Mouse (Mus musculus): Measurements from ENCODE around the gene Dhh. TPM values are rescaled to one million over a fixed set of nuclear protein-coding genes. Genes with fewer than 3 reads are reported as not detected.
"Not testable (repeated sequence)": the region's sequence is repeated elsewhere in the genome, so short reads cannot be mapped to it uniquely, and the experiment has no call there.

Dhh gene
- polyA plus RNA-seq, 1 experiment from 2014 or later = 1.1 TPM

- Histone ChIP-seq H3K9ac (no peak overlapping the region), H3K27me3 (replicated peaks) (no peaks in the 10 kb centered on the region), H3K9me3 (no peaks in the 10 kb centered on the region), H3K4me2 (replicated peaks) (0 out of 2 replicates have a peak overlapping the region, but pooled peaks have one; percentile 26), H3K27ac (no peak overlapping the region), H3K36me3 (peaks cover 7% of the 10 kb centered on the region), H3K4me1 (replicated peaks) (peaks cover 3% of the 10 kb centered on the region; the same call in 1 of the 2 replicates), H3K4me3 (replicated peaks) (no peak overlapping the region)
- 15% methylated on average over 13 of the region's 13 CpGs for WGBS
- ATAC-seq = peak; percentile 77
Observed at GRCm38 (mm10) chr15:98928598-98929240, 30.4 kb upstream of the Dhh start.

DNA sequence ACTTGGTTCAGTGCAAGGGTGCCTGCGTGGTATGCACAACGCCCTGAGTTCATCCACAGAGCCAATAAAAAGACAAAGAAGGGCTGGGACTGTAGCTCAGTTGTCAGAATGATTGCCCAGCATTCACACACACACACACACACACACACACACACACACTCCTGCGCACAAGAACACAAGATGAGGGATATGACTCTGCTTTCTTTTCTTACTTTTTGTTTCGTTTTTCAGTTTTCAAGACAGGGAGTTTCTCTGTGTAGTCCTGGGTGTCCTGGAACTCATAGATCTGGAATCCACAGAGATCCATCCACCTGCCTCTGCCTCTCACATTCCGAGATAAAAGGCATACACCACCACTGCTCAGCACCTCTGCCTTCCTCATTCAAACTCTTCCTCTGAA lies 29.2 kb upstream of the Dhh start:
- Histone ChIP-seq H3K9ac (no peak overlapping the region), H3K4me1 (replicated peaks) (no peaks in the 10 kb centered on the region), H3K9me3 (no peaks in the 10 kb centered on the region), H3K27me3 (replicated peaks) (no peaks in the 10 kb centered on the region), H3K36me3 (peaks cover 7% of the 10 kb centered on the region), H3K4me3 (replicated peaks) (no peak overlapping the region), H3K4me2 (replicated peaks) (no peak overlapping the region), H3K27ac (no peak overlapping the region)
- 79% methylated on average over 5 of the region's 5 CpGs for WGBS
- no peak for ATAC-seq

DNA sequence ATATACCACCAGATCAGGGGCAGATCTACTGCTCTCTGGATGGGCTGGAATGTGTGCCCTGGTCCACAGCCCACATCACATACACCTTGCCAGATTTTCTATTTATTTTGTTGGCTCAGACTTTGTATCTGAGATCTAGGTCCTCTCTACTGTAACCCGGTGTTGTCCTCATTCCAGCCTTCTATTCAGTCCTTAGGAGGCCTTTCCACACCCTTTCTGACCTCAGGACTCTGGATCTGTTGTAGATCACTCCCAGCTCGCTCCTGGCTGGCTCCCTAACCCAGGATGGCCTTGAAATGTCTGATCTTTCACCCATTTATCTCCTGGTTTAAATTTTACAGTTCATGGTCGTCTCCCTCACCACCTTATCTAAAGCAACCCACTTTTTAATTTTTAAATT lies 26.3 kb upstream of the Dhh start:
- Histone ChIP-seq H3K27me3 (replicated peaks) (no peaks in the 10 kb centered on the region), H3K9me3 (no peaks in the 10 kb centered on the region), H3K4me1 (replicated peaks) (no peaks in the 10 kb centered on the region), H3K36me3 (no peaks in the 10 kb centered on the region), H3K4me2 (replicated peaks) (no peak overlapping the region), H3K9ac (no peak overlapping the region), H3K27ac (no peak overlapping the region), H3K4me3 (replicated peaks) (no peak overlapping the region)
- ATAC-seq = peak; percentile 11; the same call in 1 of the 2 replicates
- WGBS = 59% methylated on average over 3 of the region's 3 CpGs

- Histone ChIP-seq H3K4me3 (replicated peaks) (no peak overlapping the region), H3K9ac (no peak overlapping the region), H3K27ac (peak overlapping the region; percentile 65; the same call in 1 of the 2 replicates), H3K36me3 (no peaks in the 10 kb centered on the region), H3K4me2 (replicated peaks) (no peak overlapping the region), H3K9me3 (no peaks in the 10 kb centered on the region), H3K27me3 (replicated peaks) (no peaks in the 10 kb centered on the region), H3K4me1 (replicated peaks) (no peaks in the 10 kb centered on the region)
- 77% methylated on average over 2 of the region's 2 CpGs for WGBS
- no peak for ATAC-seq
Observed at GRCm38 (mm10) chr15:98923031-98923537, 24.7 kb upstream of the Dhh start.

- ATAC-seq = peak; percentile 18; the same call in 1 of the 2 replicates
- Histone ChIP-seq H3K4me2 (replicated peaks) (0 out of 2 replicates have a peak overlapping the region, but pooled peaks have one; percentile 11), H3K4me3 (replicated peaks) (no peak overlapping the region), H3K9ac (no peak overlapping the region), H3K36me3 (no peaks in the 10 kb centered on the region), H3K9me3 (no peaks in the 10 kb centered on the region), H3K27ac (peak overlapping the region; percentile 65), H3K27me3 (replicated peaks) (no peaks in the 10 kb centered on the region), H3K4me1 (replicated peaks) (no peaks in the 10 kb centered on the region)
- WGBS = 40% methylated on average over 3 of the region's 3 CpGs
Observed at GRCm38 (mm10) chr15:98922581-98922980, 24.2 kb upstream of the Dhh start.

- WGBS = 91% methylated on average over 5 of the region's 5 CpGs
- no peak overlapping the region for H3K4me3 ChIP-seq (replicated peaks)
- H3K4me1 ChIP-seq (replicated peaks) = peaks cover 2% of the 10 kb centered on the region
- H3K4me2 ChIP-seq (replicated peaks) = no peak overlapping the region
- no peak overlapping the region for H3K27ac ChIP-seq
- no peak overlapping the region for H3K9ac ChIP-seq
- no peaks in the 10 kb centered on the region for H3K36me3 ChIP-seq
- H3K9me3 ChIP-seq = no peaks in the 10 kb centered on the region
- no peak for ATAC-seq
- H3K27me3 ChIP-seq (replicated peaks) = no peaks in the 10 kb centered on the region
Observed at GRCm38 (mm10) chr15:98921510-98921909, 23.2 kb upstream of the Dhh start.

DNA sequence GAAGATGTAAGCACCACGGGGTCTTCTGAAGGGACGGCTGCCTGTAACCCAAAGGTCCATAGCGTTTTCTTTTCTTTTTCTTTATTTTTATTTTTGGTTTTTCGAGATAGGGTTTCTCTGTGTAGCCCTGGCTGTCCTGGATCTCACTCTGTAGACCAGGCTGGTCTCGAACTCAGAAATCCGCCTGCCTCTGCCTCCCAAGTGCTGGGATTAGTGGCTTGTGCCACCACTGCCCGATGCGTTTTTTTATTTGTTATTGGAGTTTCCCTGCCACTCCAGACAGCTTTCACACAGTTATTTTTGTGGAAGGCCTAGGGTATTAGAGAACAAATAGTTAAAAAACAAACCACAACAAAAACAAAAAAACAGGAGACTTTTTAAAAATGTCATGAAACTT lies 20.2 kb upstream of the Dhh start:
- not testable (repeated sequence) for ATAC-seq; H3K4me1 ChIP-seq (replicated peaks); H3K36me3 ChIP-seq; H3K9me3 ChIP-seq; H3K27me3 ChIP-seq (replicated peaks)
- H3K4me2 ChIP-seq (replicated peaks) = peak overlapping the region; percentile 84
- peak overlapping the region; percentile 76 for H3K4me3 ChIP-seq (replicated peaks)
- WGBS = 22% methylated on average over 8 of the region's 8 CpGs
- peak overlapping the region; percentile 18; the same call in 1 of the 2 replicates for H3K9ac ChIP-seq
- H3K27ac ChIP-seq = peak overlapping the region; percentile 41

DNA sequence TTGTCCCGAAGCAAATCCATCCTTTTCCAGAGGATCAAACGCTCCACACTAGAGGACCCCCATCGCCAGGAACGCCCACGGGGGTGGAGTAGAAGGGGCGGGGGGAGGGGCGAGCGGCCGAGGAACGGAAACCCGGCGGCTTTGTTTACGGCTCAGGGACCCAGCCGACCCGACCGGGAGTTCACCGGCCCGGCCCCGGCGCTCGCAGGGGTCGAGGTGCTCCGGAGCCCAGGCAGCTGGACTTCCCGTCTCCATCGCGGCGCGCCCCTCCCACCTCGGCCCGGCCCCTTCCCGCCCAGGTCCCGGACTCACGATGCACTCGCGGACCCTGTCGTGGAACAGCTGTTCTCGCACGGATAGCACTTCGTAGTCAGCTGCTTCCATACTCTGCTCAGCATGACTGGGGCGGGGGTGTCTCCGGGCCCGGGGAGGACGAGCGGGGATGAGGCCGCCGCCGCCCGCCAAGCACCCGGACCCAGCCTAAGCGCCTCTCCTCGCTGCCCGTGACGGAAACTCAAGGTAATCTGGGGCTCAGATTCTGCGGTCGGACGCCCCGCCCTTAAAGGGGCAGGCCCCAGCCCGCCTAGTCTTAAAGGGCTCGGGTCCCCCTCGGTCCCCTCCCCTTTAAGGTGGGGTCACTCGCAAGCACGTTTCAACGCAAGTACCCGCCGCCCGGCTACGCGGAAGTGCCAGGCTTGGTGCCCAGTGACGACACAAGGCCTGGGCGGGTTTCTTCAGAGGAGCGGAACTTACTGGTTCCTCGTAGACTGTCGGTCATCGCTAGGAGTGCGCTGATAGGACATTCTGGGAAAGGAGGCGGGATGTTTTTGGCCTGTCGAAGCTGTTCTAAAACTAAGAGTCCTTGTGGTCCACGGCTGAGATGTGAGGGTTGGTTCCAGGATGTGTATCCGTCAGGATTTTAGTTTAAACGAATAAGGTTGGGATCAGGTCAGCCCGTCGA lies 19.5 kb upstream of the Dhh start, which contains the start of gene Lmbr1l:
Lmbr1l (minus strand) TSS at position 694 of the 961 bp plus-strand sequence.
- WGBS = under 1% methylated on average over 82 of the region's 82 CpGs
- Histone ChIP-seq H3K4me2 (replicated peaks) (peak within 1 kb of the TSS; percentile 84), H3K4me1 (replicated peaks) (peaks cover 8% of the 10 kb centered on the region), H3K27me3 (replicated peaks) (no peaks in the 10 kb centered on the region), H3K9ac (peak within 1 kb of the TSS; percentile 62), H3K9me3 (no peaks in the 10 kb centered on the region), H3K36me3 (0 out of 2 replicates have a peak, but pooled peaks cover 1% of the 10 kb centered on the region), H3K4me3 (replicated peaks) (peak within 1 kb of the TSS; percentile 76), H3K27ac (peak within 1 kb of the TSS; percentile 93)
- peak; percentile 98 for ATAC-seq

DNA sequence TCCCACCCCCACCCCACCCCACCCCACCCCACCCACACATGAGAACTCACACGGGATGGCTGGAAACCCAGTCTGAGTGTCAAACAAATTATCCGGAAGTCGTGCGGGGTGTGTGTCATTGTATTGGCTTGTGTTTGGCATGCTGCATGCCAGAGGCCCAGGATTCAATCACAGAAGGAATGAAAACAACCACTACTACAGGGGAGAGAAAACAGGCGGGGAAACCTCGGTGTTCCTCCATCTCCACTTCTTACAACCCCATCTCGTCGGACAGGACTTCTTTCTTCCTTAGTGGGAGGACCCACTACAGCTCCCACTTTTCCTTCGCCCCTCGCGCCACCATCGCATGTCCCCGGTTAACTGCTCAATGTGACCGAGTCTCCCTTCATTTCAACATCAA lies 18.8 kb upstream of the Dhh start:
- ATAC-seq = peak; percentile 0; the same call in 1 of the 2 replicates
- H3K9ac ChIP-seq = peak overlapping the region; percentile 62
- H3K27ac ChIP-seq = peak overlapping the region; percentile 93
- no peaks in the 10 kb centered on the region for H3K9me3 ChIP-seq
- WGBS = 0% methylated on average over 14 of the region's 14 CpGs
- peaks cover 8% of the 10 kb centered on the region for H3K4me1 ChIP-seq (replicated peaks)
- no peaks in the 10 kb centered on the region for H3K27me3 ChIP-seq (replicated peaks)
- peak overlapping the region; percentile 76 for H3K4me3 ChIP-seq (replicated peaks)
- H3K4me2 ChIP-seq (replicated peaks) = peak overlapping the region; percentile 84
- H3K36me3 ChIP-seq = peaks cover 8% of the 10 kb centered on the region; the same call in 1 of the 2 replicates

GRCm38 (mm10) chr15:98916016-98916415 lies 17.7 kb upstream of the Dhh start:
- Histone ChIP-seq H3K27me3 (replicated peaks) (no peaks in the 10 kb centered on the region), H3K36me3 (peaks cover 13% of the 10 kb centered on the region; the same call in 1 of the 2 replicates), H3K9ac (no peak overlapping the region), H3K27ac (no peak overlapping the region), H3K4me3 (replicated peaks) (0 out of 2 replicates have a peak overlapping the region, but pooled peaks have one; percentile 76), H3K4me2 (replicated peaks) (peak overlapping the region; percentile 84), H3K9me3 (no peaks in the 10 kb centered on the region), H3K4me1 (replicated peaks) (peaks cover 8% of the 10 kb centered on the region)
- ATAC-seq = no peak
- 89% methylated on average over 4 of the region's 4 CpGs for WGBS

GRCm38 (mm10) chr15:98914903-98915302 lies 16.6 kb upstream of the Dhh start:
- H3K4me1 ChIP-seq (replicated peaks) = peaks cover 8% of the 10 kb centered on the region
- H3K9me3 ChIP-seq = no peaks in the 10 kb centered on the region
- no peak overlapping the region for H3K4me3 ChIP-seq (replicated peaks)
- H3K36me3 ChIP-seq = peaks cover 13% of the 10 kb centered on the region; the same call in 1 of the 2 replicates
- no peak for ATAC-seq
- no peaks in the 10 kb centered on the region for H3K27me3 ChIP-seq (replicated peaks)
- no peak overlapping the region for H3K4me2 ChIP-seq (replicated peaks)
- 93% methylated on average over 6 of the region's 6 CpGs for WGBS
- H3K9ac ChIP-seq = no peak overlapping the region
- no peak overlapping the region for H3K27ac ChIP-seq

DNA sequence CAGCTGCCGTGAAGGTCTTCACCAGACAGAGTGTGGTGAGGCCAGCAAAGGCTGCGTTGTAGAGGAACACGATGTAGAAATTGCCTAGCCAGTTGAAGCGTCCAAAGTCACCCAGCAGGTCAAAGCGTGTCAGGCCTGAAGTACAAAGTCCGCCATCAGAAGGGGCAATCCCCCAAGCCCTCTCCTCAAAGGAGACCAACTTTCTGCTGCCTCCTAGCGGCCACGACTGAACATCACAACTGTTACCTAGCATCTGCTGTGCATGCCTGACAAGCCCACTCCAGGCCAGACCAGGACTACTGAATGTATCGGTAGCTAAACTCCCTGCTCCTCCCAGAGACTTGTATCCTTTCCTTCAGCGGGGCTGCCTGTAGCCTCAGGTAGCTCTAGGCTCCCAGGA lies 6.4 kb upstream of the Dhh start:
- Histone ChIP-seq H3K36me3 (peaks cover 18% of the 10 kb centered on the region), H3K27me3 (replicated peaks) (no peaks in the 10 kb centered on the region), H3K9me3 (no peaks in the 10 kb centered on the region), H3K4me1 (replicated peaks) (no peaks in the 10 kb centered on the region), H3K9ac (no peak overlapping the region), H3K27ac (no peak overlapping the region), H3K4me3 (replicated peaks) (no peak overlapping the region), H3K4me2 (replicated peaks) (no peak overlapping the region)
- whole genome bisulfite sequencing = 33% methylated on average over 10 of the region's 10 CpGs
- ATAC-seq = no peak
